Mouse (Mus musculus): ENCODE measurements at regions not wholly inside any gene's neighbourhood (a gene's known extent, or its start where the extent isn't known, plus 50 kb on each side); places are given as distances from the start of the nearest gene placed in this dataset.

DNA sequence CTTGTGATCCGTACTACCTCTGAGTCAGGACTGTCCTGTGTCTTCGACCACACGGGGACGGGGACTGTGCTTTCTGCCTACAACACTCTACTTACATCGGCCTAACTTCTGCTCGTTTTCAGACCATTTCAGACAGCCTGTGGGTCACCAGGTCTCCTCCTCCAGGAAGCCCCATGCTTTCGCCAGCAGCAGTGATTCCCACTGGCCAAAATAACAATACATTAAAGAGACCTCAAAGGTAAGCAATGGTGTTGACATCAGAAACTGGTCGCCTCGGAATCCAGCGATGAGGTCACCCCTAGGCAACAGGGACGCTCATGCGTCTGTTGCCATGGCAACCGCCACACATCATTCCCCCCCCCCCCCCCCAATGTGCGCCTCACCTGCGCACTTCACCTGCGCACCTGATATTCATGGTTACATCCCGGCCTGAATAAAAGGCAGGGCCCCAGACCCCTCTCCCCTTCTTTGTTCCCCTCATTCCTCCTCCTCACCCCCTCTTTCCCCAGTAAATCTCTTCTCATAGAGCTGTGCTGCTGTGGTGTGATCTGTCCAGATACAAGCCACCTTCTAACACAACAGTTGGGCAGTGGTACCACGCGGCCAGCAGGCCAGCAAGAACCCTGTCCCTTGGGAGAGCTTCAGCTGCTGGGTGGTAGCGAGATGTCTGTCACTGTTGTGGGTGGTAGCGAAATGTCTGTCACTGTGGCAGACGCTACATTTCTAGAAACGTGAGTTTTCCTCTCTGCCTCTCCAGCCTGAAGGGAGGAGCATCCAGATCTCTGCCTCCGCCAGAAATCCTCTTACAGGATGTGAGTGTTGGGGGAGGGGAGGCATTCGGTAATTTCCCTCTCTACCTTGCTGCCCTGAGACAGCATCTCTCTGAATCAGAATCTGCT, 145.0 kb downstream of the Setd4 start:
- no peak for DNase-seq (ENCODE audit: low read depth, low spot score)

GRCm38 (mm10) chr16:93458011-93458585, 145.8 kb downstream of the Setd4 start:
- no peak for DNase-seq (ENCODE audit: low read depth, low spot score)

GRCm38 (mm10) chr16:93456706-93457425, 147.0 kb downstream of the Setd4 start:
- DNase-seq (ENCODE audit: low read depth, low spot score): peak; percentile 34

- DNase-seq (ENCODE audit: low read depth, low spot score): peak; percentile 84
Observed at GRCm38 (mm10) chr16:93454080-93454997, 149.5 kb downstream of the Setd4 start.

DNA sequence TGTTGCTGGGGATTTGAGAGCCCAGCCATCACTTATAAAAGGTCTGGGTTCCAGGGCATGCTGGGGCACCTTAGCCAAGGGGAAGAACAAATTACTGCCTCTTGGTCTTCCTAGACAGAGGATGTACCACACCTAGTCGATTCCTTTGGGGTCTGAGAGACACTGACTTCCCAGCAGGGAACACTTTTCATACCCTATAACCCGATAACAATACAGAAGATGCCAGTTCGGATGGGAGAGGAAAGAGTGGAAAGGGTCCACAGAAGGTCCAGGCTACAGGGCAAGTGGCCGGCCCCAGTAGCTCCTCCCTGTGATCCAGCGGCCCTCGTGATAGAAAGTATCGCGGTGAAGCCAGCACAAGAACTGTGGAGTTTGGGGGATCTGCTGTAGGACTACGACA, 150.8 kb downstream of the Setd4 start:
- DNase-seq (ENCODE audit: low read depth, low spot score): no peak

DNA sequence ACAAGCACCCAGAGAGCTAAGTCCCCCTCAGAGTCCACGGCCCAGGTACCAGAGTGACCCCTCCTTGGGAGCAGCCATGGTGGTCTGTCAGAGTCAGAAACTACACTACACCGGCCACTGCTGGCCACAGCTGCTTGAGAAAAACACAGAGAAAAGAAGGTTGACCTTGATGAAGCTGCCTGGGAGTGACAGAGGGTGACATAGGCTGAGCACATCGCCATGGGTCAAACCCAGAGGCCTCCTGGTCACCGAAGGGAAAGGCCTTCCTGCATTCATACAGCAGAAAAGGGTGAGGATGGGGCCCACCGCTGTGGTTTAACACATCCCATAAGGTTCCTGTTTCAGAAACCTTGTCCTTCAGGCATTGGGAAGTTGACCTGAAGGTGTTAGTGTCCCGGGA, 153.0 kb downstream of the Setd4 start:
- DNase-seq (ENCODE audit: low read depth, low spot score): no peak

- no peak for DNase-seq (ENCODE audit: low read depth, low spot score)
Observed at GRCm38 (mm10) chr16:93449925-93450324, 153.9 kb downstream of the Setd4 start.

DNA sequence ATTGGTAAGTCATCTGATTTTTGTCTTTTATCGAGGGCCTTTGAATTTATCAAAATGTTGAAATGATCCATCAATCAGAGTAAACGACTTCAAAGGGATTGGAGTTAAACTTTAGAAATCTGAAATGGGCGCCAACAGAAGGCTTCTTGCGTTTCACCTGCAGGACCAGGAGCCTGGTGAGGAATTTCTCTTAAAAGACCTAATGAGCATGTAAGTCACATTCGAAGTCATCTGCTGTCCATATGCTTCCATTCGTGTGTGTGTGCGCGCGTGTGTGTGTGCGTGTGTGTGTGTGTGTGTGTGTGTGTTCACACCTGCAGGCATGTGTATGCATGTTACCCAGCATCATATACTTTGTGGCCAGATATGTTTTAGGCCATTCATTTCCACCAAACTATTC, 155.7 kb downstream of the Setd4 start:
- DNase-seq (ENCODE audit: low read depth, low spot score): no peak

GRCm38 (mm10) chr16:93446970-93447369, 156.9 kb downstream of the Setd4 start:
- no peak for DNase-seq (ENCODE audit: low read depth, low spot score)

DNA sequence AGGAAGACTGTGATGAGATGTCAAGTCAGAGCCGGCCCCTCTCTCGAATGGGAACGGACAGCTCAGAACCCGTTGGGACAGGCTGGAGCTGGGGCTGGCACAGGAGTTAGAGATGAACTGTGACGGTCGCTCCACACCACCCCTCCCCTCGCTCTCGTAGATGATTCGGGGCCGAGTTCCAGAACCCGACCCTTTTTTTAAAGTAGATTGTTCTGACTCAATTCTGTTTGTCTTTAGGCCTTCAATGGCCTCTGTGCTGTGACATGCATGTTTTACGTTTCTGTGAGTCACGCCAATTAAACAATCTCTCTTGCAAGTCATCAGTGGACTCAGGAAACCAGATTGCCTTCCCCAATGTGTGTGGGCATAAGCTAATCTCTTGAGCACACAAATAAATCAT, 157.7 kb downstream of the Setd4 start:
- DNase-seq (ENCODE audit: low read depth, low spot score): no peak

DNA sequence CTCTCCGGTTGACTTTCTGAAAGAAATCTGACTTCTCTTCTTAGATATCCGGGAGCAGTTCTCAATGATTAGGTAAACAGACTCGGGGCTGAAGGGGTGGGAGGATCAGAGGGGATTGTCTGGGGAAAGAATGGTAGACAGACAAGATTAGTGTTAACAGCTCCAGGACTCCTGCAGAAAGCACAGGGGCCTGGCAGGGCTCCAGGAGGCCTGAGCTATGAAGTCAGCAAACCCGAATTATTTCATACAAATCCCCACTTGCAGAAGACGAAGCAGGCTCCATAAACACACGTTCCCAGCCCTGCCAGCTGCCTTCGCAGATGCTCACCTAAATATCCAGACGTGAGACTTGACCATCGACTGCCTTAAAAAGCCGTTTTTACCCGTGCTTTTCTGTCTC, 161.0 kb downstream of the Setd4 start:
- DNase-seq (ENCODE audit: low read depth, low spot score): no peak

DNA sequence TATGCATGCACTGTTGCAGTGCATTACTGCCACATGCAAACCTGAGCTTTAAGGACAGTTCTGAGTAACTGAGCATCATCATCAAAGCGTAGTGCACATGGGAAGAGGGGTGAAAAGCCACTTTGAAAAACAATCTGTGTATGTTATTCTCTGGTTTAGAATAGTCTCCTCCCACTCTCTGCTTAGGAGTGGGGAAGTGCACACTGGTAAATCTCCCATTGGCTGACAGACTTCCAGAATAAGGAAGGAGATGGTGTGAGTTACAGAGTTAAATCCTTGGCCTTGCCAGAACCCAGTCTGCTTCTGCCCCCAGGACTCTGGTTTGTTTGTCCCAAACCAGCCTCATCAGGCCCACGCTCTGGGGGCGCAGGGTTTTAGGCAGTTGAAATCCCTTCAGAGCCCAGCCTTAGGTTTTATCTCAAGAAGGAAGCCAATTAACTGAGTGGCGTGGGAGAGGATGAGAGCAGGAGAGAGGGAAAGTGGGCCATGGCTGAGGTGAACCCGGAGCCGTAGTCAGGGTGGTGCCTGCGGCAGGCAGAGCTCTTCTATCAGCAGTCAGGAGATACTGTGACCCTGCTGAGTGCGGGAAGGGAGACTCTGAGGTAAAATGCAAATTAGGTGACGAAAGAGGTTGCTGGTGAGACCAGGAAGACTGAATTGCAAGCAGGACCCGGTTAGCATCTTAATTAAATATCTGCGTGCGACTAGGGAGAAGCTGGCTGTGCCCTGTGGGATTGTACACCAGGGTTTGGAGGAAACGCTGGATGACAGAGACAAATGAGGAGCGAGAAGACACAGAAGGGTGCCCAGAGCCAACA, 166.0 kb downstream of the Setd4 start:
- no peak for DNase-seq (ENCODE audit: low read depth, low spot score)

DNA sequence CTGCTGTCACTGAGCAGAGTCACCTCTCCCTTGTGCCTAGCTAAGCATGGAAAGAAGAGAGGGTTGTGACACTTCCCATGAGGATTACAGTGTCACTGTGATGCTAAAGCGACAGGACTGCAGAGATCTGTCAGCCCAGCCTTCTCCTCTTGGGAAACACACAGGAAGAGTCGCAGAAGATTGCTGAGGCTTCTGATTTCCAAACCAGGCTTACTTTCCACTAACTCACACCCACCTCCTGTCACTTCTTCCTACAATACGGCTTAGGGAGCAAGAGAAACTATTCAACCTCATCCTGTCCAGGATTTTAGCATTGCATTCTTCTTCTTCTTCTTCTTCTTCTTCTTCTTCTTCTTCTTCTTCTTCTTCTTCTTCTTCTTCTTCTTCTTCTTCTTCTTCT, 167.1 kb downstream of the Setd4 start:
- DNase-seq (ENCODE audit: low read depth, low spot score): no peak

DNA sequence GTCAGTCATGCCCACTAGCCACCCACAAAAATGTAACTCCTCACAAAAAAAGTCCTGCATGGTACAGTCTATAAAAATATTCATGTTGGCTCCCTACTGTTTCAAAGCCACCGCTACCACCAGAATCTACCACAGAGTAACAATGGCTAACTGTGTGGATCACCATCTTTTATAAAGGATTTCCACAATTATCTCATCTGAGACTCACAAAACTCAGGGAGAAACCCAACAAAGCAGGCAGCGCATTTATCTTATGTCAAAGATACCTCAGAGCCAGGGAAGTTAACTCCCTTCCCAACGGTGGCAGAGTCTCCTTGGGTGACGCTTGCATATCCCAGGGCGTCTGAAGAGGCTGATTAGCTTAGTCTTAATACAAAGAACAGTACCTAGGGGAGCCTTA, 172.5 kb downstream of the Setd4 start:
- DNase-seq (ENCODE audit: low read depth, low spot score): no peak

DNA sequence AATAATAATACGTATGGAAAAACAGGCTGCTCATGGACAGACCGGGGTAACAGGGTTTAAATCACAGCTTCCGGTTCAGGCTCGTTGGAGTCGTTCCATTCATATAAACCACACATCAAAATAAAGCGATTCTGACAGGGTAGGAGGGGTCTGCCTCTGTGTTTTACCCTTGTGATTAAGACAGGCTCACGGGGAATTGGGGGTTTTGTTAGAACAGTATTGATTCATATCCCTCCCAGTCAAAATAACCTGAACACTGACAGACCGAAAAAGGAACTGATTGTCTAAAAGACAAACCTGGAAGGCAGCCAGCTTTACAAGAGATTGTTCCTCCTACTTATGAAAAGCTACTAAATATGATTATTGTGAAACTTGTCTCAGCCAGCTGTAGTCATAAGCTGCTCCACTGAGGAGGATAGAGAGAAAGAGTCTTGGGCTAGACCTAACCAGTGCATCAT, 174.5 kb downstream of the Setd4 start:
- no peak for DNase-seq (ENCODE audit: low read depth, low spot score)

DNA sequence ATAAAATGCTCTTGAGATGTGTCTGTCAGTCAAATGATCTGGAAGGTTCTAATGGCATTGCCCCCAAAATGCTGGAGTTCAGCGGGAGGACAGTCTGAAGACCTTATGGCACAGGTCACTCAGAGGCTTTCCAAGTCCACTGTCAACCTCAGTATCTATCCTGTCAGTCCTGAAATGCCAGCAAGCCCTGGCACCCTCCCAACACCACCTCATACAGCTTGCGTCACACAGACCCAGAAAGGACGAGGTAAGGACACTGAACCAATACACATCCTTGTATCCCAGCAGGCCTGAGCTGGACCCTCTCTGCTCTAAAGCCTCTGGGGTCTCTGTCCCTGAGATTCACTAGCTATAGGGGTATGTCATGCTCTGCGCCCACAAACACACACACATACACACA, 176.6 kb downstream of the Setd4 start:
- DNase-seq (ENCODE audit: low read depth, low spot score): no peak

DNA sequence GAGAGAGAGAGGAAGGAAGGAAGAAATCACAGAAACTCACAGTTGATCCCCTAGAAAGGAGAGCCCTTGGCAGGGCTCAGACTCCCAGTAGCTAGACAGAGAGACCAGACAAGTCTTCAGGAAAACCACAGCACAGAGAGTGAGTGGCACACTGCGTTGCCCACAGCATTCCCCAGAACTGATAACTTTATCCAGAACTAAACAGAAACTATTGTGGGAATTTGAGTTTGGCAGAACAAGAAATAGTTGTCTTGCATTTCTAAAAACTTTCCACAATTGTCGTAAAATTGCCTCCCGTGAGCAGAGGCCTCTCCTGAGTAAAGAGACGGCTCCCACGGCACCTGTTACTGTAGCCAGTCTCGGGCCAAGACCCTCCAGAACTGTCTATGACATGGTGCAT, 178.1 kb downstream of the Setd4 start:
- no peak for DNase-seq (ENCODE audit: low read depth, low spot score)

- DNase-seq (ENCODE audit: low read depth, low spot score): peak; percentile 14
Observed at GRCm38 (mm10) chr16:93423174-93423573, 180.7 kb downstream of the Setd4 start.

DNA sequence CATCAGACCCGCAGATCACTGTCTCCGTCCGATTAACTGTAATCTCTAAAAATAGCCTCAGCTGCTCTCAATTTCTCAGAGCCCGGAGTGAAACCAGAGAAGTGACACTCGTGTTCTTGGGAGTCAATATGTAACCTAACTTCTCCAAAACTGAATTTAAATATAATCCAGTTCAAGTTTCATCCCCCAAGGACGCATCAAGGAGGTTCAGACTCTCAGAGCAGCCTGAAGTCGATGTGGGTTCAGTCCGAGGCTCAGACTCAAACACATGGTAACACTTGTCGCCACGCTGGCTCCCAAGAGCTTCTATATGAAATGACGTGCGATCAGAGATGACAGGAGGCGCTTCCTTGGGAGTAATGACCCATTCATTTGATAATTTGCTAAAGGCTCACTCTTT, 181.6 kb downstream of the Setd4 start:
- peak; percentile 70 for DNase-seq (ENCODE audit: low read depth, low spot score)

GRCm38 (mm10) chr16:93418246-93418645, 185.6 kb downstream of the Setd4 start:
- no peak for DNase-seq (ENCODE audit: low read depth, low spot score)

GRCm38 (mm10) chr16:93417831-93418230, 186.0 kb downstream of the Setd4 start:
- DNase-seq (ENCODE audit: low read depth, low spot score): no peak

All from skeletal muscle tissue, adult 2 months (tissue).